Mouse (Mus musculus) midbrain, postnatal 0 days (tissue): ENCODE measurements around the gene Fbxo48. TPM values are rescaled to one million over a fixed set of nuclear protein-coding genes. Genes with fewer than 3 reads are reported as not detected.

Experiments
- ATAC-seq: fragments of 200-750 bp; cut with Nextera tagmentation; 2 replicates; pipeline ENCODE4 v1.8.0; 2017; ENCODE audit warnings: moderate number of reproducible peaks, mild to moderate bottlenecking, moderate TSS enrichment, moderate library complexity; ENCODE audit not compliant: low FRiP score
- DNase-seq: peaks from one replicate; pipeline ENCODE4 v3.0.0-alpha.2; 2015; ENCODE audit warnings: low spot score
- H3K27ac ChIP-seq: fragments of 300-500 bp; sonication (generic); 2 replicates; pipeline ENCODE4 v1.5.1; 2014; ENCODE audit warnings: low read depth, mild to moderate bottlenecking, low read length, mixed read lengths
- H3K27me3 ChIP-seq: fragments of 300-500 bp; sonication (generic); 2 replicates; pipeline ENCODE4 v1.6.1; 2014; ENCODE audit warnings: low read length, control low read depth, mixed read lengths; ENCODE audit not compliant: insufficient read depth
- H3K36me3 ChIP-seq: fragments of 300-500 bp; sonication (generic); 2 replicates; pipeline ENCODE4 v1.6.1; 2014; ENCODE audit warnings: low read length, control low read depth, mixed read lengths; ENCODE audit not compliant: insufficient read depth
- H3K4me1 ChIP-seq: fragments of 300-500 bp; sonication (generic); 2 replicates; pipeline ENCODE4 v1.6.1; 2014; ENCODE audit warnings: mild to moderate bottlenecking, control low read depth, antibody characterized with exemption, low read length, mixed read lengths; ENCODE audit not compliant: insufficient read depth
- H3K4me2 ChIP-seq: fragments of 300-500 bp; sonication (generic); 2 replicates; pipeline ENCODE4 v1.6.1; 2014; ENCODE audit warnings: low read depth, mild to moderate bottlenecking, low read length, mixed read lengths; ENCODE audit not compliant: poor library complexity, severe bottlenecking
- H3K4me3 ChIP-seq: fragments of 300-500 bp; sonication (generic); 2 replicates; pipeline ENCODE4 v1.5.1; 2014; ENCODE audit warnings: low read depth, mild to moderate bottlenecking, low read length, moderate library complexity
- H3K9ac ChIP-seq: fragments of 300-500 bp; sonication (generic); replicated peaks from 2 replicates; pipeline ENCODE4 v1.6.1; 2014; ENCODE audit warnings: mild to moderate bottlenecking, low read length, moderate library complexity, mixed read lengths; ENCODE audit not compliant: poor library complexity, severe bottlenecking
- H3K9me3 ChIP-seq: fragments of 300-500 bp; sonication (generic); 2 replicates; pipeline ENCODE4 v1.6.1; 2016; ENCODE audit warnings: low read length, control low read depth
- CTCF ChIP-seq: IDR thresholded peaks from 2 replicates; pipeline ENCODE4 v1.5.1; 2016; ENCODE audit warnings: antibody characterized with exemption, mild to moderate bottlenecking
- WGBS: fragments of 180-500 bp; shearing (Covaris S2); extraction: QIAGEN DNeasy Blood & Tissue Kit; methylation state at CpG from one replicate; pipeline ENCODE4 v1.1.7; 2014; 5-methylcytosine and 5-hydroxymethylcytosine counted together
- polyA plus RNA-seq: library from polyadenylated mRNA; unstranded; fragments of >200 nt; fragmentation: Nextera tagmentation; extraction: Ambion mirVana; gene quantifications from 2 replicates; pipeline ENCODE4 v1.2.1, GENCODE M21; 2015
- total RNA-seq: library from RNA; depleted of rRNA; stranded (reverse); fragments of >200 nt; gene quantifications from 2 replicates; pipeline ENCODE4 v1.2.3, GENCODE M21; 2014

Fbxo48 gene
- total and polyA plus RNA-seq, 2 experiments from 2014 or later = 0.19 to 0.99 TPM

GRCm38 (mm10) chr11:16992880-16993279, 41.7 kb downstream of the Fbxo48 start:
- no peak for TF ChIP-seq CTCF
- H3K9me3 ChIP-seq = no peaks in the 10 kb centered on the region
- 87% methylated on average over 6 of the region's 6 CpGs for WGBS

GRCm38 (mm10) chr11:16996818-16997217, 45.6 kb downstream of the Fbxo48 start:
- no peak overlapping the region for H3K27ac ChIP-seq

More at GRCm38 (mm10) chr11:16992880-16993279, 41.7 kb downstream of the Fbxo48 start:
- no peaks in the 10 kb centered on the region for H3K27me3 ChIP-seq
- H3K9ac ChIP-seq = no peak overlapping the region
- DNase-seq (no peak), ATAC-seq (no peak)
- peaks cover 26% of the 10 kb centered on the region for H3K36me3 ChIP-seq
- H3K4me1 ChIP-seq = no peaks in the 10 kb centered on the region
- H3K4me2 ChIP-seq = no peak overlapping the region
- H3K27ac ChIP-seq = no peak overlapping the region
- no peak overlapping the region for H3K4me3 ChIP-seq

GRCm38 (mm10) chr11:16997465-16997864, 46.3 kb downstream of the Fbxo48 start:
- Histone ChIP-seq H3K36me3 (peaks cover 16% of the 10 kb centered on the region), H3K4me2 (no peak overlapping the region), H3K9ac (no peak overlapping the region), H3K4me3 (no peak overlapping the region), H3K9me3 (no peaks in the 10 kb centered on the region), H3K4me1 (no peaks in the 10 kb centered on the region), H3K27me3 (no peaks in the 10 kb centered on the region), H3K27ac (no peak overlapping the region)
- no peak for TF ChIP-seq CTCF
- DNase-seq (no peak), ATAC-seq (no peak)

More at GRCm38 (mm10) chr11:16996818-16997217, 45.6 kb downstream of the Fbxo48 start:
- H3K27me3 ChIP-seq = no peaks in the 10 kb centered on the region
- peaks cover 16% of the 10 kb centered on the region for H3K36me3 ChIP-seq
- DNase-seq (no peak), ATAC-seq (no peak)
- TF ChIP-seq CTCF = no peak
- no peak overlapping the region for H3K4me3 ChIP-seq
- no peaks in the 10 kb centered on the region for H3K4me1 ChIP-seq
- H3K4me2 ChIP-seq = no peak overlapping the region
- no peaks in the 10 kb centered on the region for H3K9me3 ChIP-seq
- H3K9ac ChIP-seq = no peak overlapping the region

- TF ChIP-seq CTCF = no peak
- H3K4me1 ChIP-seq = no peaks in the 10 kb centered on the region
- H3K36me3 ChIP-seq = peaks cover 7% of the 10 kb centered on the region
- no peak overlapping the region for H3K4me3 ChIP-seq
- H3K27me3 ChIP-seq = no peaks in the 10 kb centered on the region
- H3K4me2 ChIP-seq = no peak overlapping the region
- H3K27ac ChIP-seq = no peak overlapping the region
- DNase-seq (no peak), ATAC-seq (no peak)
- H3K9ac ChIP-seq = no peak overlapping the region
- no peaks in the 10 kb centered on the region for H3K9me3 ChIP-seq
- WGBS = 98% methylated on average over 4 of the region's 4 CpGs
Observed at GRCm38 (mm10) chr11:16999387-16999786, 48.2 kb downstream of the Fbxo48 start.

- Histone ChIP-seq H3K36me3 (peaks cover 1% of the 10 kb centered on the region), H3K4me1 (no peaks in the 10 kb centered on the region), H3K4me2 (no peak overlapping the region), H3K27ac (no peak overlapping the region), H3K4me3 (no peak overlapping the region), H3K27me3 (no peaks in the 10 kb centered on the region), H3K9me3 (no peaks in the 10 kb centered on the region), H3K9ac (no peak overlapping the region)
- TF ChIP-seq CTCF = no peak
- ATAC-seq (no peak), DNase-seq (no peak)
Observed at GRCm38 (mm10) chr11:16999933-17000332, 48.8 kb downstream of the Fbxo48 start.

GRCm38 (mm10) chr11:17000353-17001334, 49.5 kb downstream of the Fbxo48 start:
- Histone ChIP-seq H3K4me1 (no peaks in the 10 kb centered on the region), H3K4me2 (no peak overlapping the region), H3K9ac (no peak overlapping the region), H3K4me3 (no peak overlapping the region), H3K27me3 (no peaks in the 10 kb centered on the region), H3K36me3 (no peaks in the 10 kb centered on the region), H3K9me3 (no peaks in the 10 kb centered on the region), H3K27ac (no peak overlapping the region)
- TF ChIP-seq CTCF = no peak
- no peak for DNase-seq
- ATAC-seq = no peak
- WGBS = 81% methylated on average over 9 of the region's 9 CpGs
